Mouse (Mus musculus) liver, adult 2 months (tissue): ENCODE measurements around the gene Iffo1.

ENCODE experiments used
- CTCF ChIP-seq: fragments of 200-500 bp; IDR thresholded peaks from 2 replicates; pipeline ENCODE4 v1.5.1; 2011; ENCODE audit warnings: low read depth, low read length, control low read depth
- POLR2A ChIP-seq: fragments of 200-500 bp; IDR thresholded peaks from 2 replicates; pipeline ENCODE4 v1.6.1; 2011; ENCODE audit warnings: low read length, control low read depth; ENCODE audit not compliant: insufficient read depth; ENCODE audit errors: extremely low read depth

- TF ChIP-seq POLR2A, result no peak
- TF ChIP-seq CTCF, result no peak
Observed at GRCm38 (mm10) chr6:125173256-125173655, 28.2 kb downstream of the Iffo1 start.
